Mouse (Mus musculus): Measurements from ENCODE around the gene Tcam1. TPM values are rescaled to one million over a fixed set of nuclear protein-coding genes. Genes with fewer than 3 reads are reported as not detected.
"Not testable (repeated sequence)": the region's sequence is repeated elsewhere in the genome, so short reads cannot be mapped to it uniquely, and the experiment has no call there.

Gene Tcam1
- not detected in 2 replicates for polyA plus RNA-seq (2012; ENCODE audit: insufficient read depth, low replicate concordance)

- TF ChIP-seq GATA1 (IDR thresholded peaks at IDR 0.05; ENCODE audit: borderline replicate concordance, low read length) (no peak), FLI1 (IDR thresholded peaks at IDR 0.05; ENCODE audit: low read length) (no peak)
- Histone ChIP-seq H3K9me3 (no peaks in the 10 kb centered on the region), H3K4me3 (replicated peaks) (peak within 1 kb of the TSS; percentile 85), H3K4me1 (peaks cover 47% of the 10 kb centered on the region), H3K36me3 (replicated peaks; ENCODE audit: low read length) (no peaks in the 10 kb centered on the region), H3K27me3 (replicated peaks) (peaks cover 7% of the 10 kb centered on the region)
Measured at GRCm38 (mm10) chr11:106276454-106276853, at the start of gene Tcam1. Gene Tcam1, plus strand, starts transcription at chr11:106276672.

- peaks cover 91% of the 10 kb centered on the region for H3K36me3 ChIP-seq (replicated peaks; ENCODE audit: low read length)
- H3K4me1 ChIP-seq; H3K27me3 ChIP-seq (replicated peaks); H3K4me3 ChIP-seq (replicated peaks); H3K9me3 ChIP-seq: not testable (repeated sequence)
Measured at GRCm38 (mm10) chr11:106233978-106234377, 42.5 kb upstream of the Tcam1 start.

- no peaks in the 10 kb centered on the region for H3K9me3 ChIP-seq
- H3K36me3 ChIP-seq (replicated peaks; ENCODE audit: low read length) = peaks cover 100% of the 10 kb centered on the region
- H3K4me3 ChIP-seq (replicated peaks) = no peak overlapping the region
- H3K27me3 ChIP-seq (replicated peaks) = no peaks in the 10 kb centered on the region
- no peaks in the 10 kb centered on the region for H3K4me1 ChIP-seq
- TF ChIP-seq FLI1 (IDR thresholded peaks at IDR 0.05; ENCODE audit: low read length) (no peak), GATA1 (IDR thresholded peaks at IDR 0.05; ENCODE audit: borderline replicate concordance, low read length) (no peak)
Measured at GRCm38 (mm10) chr11:106246834-106247233, 29.6 kb upstream of the Tcam1 start.

GRCm38 (mm10) chr11:106249326-106249725 is 27.1 kb upstream of the Tcam1 start:
- Histone ChIP-seq H3K4me1 (peaks cover 10% of the 10 kb centered on the region), H3K27me3 (replicated peaks) (no peaks in the 10 kb centered on the region), H3K4me3 (replicated peaks) (no peak overlapping the region), H3K36me3 (replicated peaks; ENCODE audit: low read length) (peaks cover 100% of the 10 kb centered on the region), H3K9me3 (no peaks in the 10 kb centered on the region)
- TF ChIP-seq FLI1 (IDR thresholded peaks at IDR 0.05; ENCODE audit: low read length) = no peak
- no peak for TF ChIP-seq GATA1 (IDR thresholded peaks at IDR 0.05; ENCODE audit: borderline replicate concordance, low read length)

- Histone ChIP-seq H3K36me3 (replicated peaks; ENCODE audit: low read length) (peaks cover 69% of the 10 kb centered on the region), H3K27me3 (replicated peaks) (no peaks in the 10 kb centered on the region), H3K4me1 (peaks cover 46% of the 10 kb centered on the region), H3K4me3 (replicated peaks) (peak overlapping the region; percentile 100), H3K9me3 (no peaks in the 10 kb centered on the region)
- no peak for TF ChIP-seq FLI1 (IDR thresholded peaks at IDR 0.05; ENCODE audit: low read length)
Measured at GRCm38 (mm10) chr11:106254767-106255166, 21.7 kb upstream of the Tcam1 start.

GRCm38 (mm10) chr11:106255174-106255573 is 21.3 kb upstream of the Tcam1 start:
- peaks cover 66% of the 10 kb centered on the region for H3K36me3 ChIP-seq (replicated peaks; ENCODE audit: low read length)
- H3K4me3 ChIP-seq (replicated peaks) = peak overlapping the region; percentile 100
- no peaks in the 10 kb centered on the region for H3K9me3 ChIP-seq
- peaks cover 46% of the 10 kb centered on the region for H3K4me1 ChIP-seq
- TF ChIP-seq FLI1 (IDR thresholded peaks at IDR 0.05; ENCODE audit: low read length) (no peak), GATA1 (IDR thresholded peaks at IDR 0.05; ENCODE audit: borderline replicate concordance, low read length) (no peak)
- H3K27me3 ChIP-seq (replicated peaks) = no peaks in the 10 kb centered on the region

GRCm38 (mm10) chr11:106255685-106256451 is 20.6 kb upstream of the Tcam1 start, which contains the start of the genes Ftsj3 and Psmc5:
Gene Ftsj3, minus strand, starts transcription at chr11:106256079.
Gene Psmc5, plus strand, starts transcription at chr11:106256154.
- Histone ChIP-seq H3K36me3 (replicated peaks; ENCODE audit: low read length) (peaks cover 64% of the 10 kb centered on the region), H3K4me1 (peaks cover 46% of the 10 kb centered on the region), H3K4me3 (replicated peaks) (peak within 1 kb of the TSS; percentile 100), H3K27me3 (replicated peaks) (no peaks in the 10 kb centered on the region), H3K9me3 (no peaks in the 10 kb centered on the region)
- TF ChIP-seq FLI1 (IDR thresholded peaks at IDR 0.05; ENCODE audit: low read length) = no peak
- TF ChIP-seq GATA1 (IDR thresholded peaks at IDR 0.05; ENCODE audit: borderline replicate concordance, low read length) = no peak

GRCm38 (mm10) chr11:106256775-106257174 is 19.7 kb upstream of the Tcam1 start:
- no peaks in the 10 kb centered on the region for H3K27me3 ChIP-seq (replicated peaks)
- peaks cover 64% of the 10 kb centered on the region for H3K36me3 ChIP-seq (replicated peaks; ENCODE audit: low read length)
- no peaks in the 10 kb centered on the region for H3K9me3 ChIP-seq
- no peak for TF ChIP-seq FLI1 (IDR thresholded peaks at IDR 0.05; ENCODE audit: low read length)
- TF ChIP-seq GATA1 (IDR thresholded peaks at IDR 0.05; ENCODE audit: borderline replicate concordance, low read length) = no peak
- peaks cover 46% of the 10 kb centered on the region for H3K4me1 ChIP-seq
- peak overlapping the region; percentile 100 for H3K4me3 ChIP-seq (replicated peaks)

- peaks cover 80% of the 10 kb centered on the region for H3K36me3 ChIP-seq (replicated peaks; ENCODE audit: low read length)
- no peaks in the 10 kb centered on the region for H3K9me3 ChIP-seq
- H3K27me3 ChIP-seq (replicated peaks) = no peaks in the 10 kb centered on the region
- H3K4me1 ChIP-seq = peaks cover 25% of the 10 kb centered on the region
- no peak overlapping the region for H3K4me3 ChIP-seq (replicated peaks)
- no peak for TF ChIP-seq GATA1 (IDR thresholded peaks at IDR 0.05; ENCODE audit: borderline replicate concordance, low read length)
- no peak for TF ChIP-seq FLI1 (IDR thresholded peaks at IDR 0.05; ENCODE audit: low read length)
Measured at GRCm38 (mm10) chr11:106260826-106261450, 15.5 kb upstream of the Tcam1 start.

- Histone ChIP-seq H3K27me3 (replicated peaks) (no peaks in the 10 kb centered on the region), H3K36me3 (replicated peaks; ENCODE audit: low read length) (peaks cover 93% of the 10 kb centered on the region), H3K9me3 (no peaks in the 10 kb centered on the region), H3K4me3 (replicated peaks) (no peak overlapping the region), H3K4me1 (peaks cover 22% of the 10 kb centered on the region)
- TF ChIP-seq FLI1 (IDR thresholded peaks at IDR 0.05; ENCODE audit: low read length) = no peak
- no peak for TF ChIP-seq GATA1 (IDR thresholded peaks at IDR 0.05; ENCODE audit: borderline replicate concordance, low read length)
Measured at GRCm38 (mm10) chr11:106263963-106264362, 12.5 kb upstream of the Tcam1 start.
